Mouse (Mus musculus): ENCODE data around the gene Mrps21. TPM values are rescaled to one million over a fixed set of nuclear protein-coding genes. Genes with fewer than 3 reads are reported as not detected.
"Not testable (repeated sequence)": the region's sequence is repeated elsewhere in the genome, so short reads cannot be mapped to it uniquely, and the experiment has no call there.

Gene Mrps21
- 305 and 336 TPM in 2 replicates for polyA plus RNA-seq (2015; fragmentation: Nextera tagmentation; extraction: Ambion mirVana)

DNA sequence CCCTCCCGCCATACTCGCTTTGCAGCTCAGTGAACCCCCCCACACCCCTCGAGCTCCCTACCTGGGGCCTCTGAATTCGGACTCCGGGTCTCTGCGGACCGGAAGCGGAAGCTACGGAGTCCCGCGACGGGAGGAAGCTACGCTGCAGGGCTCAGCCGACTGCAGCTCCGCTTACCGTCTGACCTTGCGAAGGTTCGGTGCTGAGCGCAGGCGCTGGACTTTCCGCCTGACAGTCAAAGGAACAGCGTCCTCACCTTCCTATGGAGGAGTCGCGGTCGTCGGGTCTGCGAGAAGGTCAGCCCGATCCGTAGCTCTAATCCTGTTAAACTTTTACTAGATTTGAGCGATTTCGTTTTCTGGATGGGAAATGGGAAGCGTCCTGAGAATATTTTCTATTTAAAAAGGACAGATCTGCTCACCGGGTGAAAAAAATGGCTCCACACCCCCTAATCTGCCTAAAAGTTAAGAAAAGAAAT, at the start of gene Mrps21:
Gene Mrps21 (minus strand): TSS at position 128 of the 476 bp plus-strand sequence.
- ATAC-seq (ENCODE audit: borderline replicate concordance, extremely low read depth, low FRiP score, low TSS enrichment), result peak; percentile 96
- Histone ChIP-seq H3K27me3 (no peaks in the 10 kb centered on the region), H3K9me3 (no peaks in the 10 kb centered on the region), H3K4me3 (peak within 1 kb of the TSS; percentile 56), H3K36me3 (peaks cover 19% of the 10 kb centered on the region), H3K4me2 (peak within 1 kb of the TSS; percentile 60), H3K4me1 (peaks cover 8% of the 10 kb centered on the region), H3K27ac (peak within 1 kb of the TSS; percentile 85), H3K9ac (peak within 1 kb of the TSS; percentile 67)
- WGBS, result under 1% methylated on average over 33 of the region's 33 CpGs

DNA sequence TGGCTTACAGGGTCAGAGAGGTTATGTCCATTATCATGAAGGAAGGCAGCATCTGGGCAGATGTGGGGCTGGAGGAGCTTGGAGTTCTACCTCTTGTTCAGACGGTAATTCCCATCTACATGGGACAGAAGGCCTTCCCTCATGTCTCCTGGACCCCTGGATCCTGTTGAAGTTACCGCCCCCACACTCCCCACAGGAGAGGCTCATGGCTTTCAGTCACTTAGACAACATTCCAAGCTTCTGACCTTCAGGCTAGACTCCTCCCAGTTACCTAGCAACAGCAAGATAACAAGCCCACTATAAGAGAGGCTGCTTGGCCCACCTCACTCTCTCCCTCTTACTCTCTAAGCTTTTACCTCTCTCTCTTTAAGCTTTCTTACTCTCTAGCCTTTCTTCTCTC, 49.2 kb upstream of the Mrps21 start:
- H3K4me1 ChIP-seq; H3K27ac ChIP-seq; H3K36me3 ChIP-seq; H3K4me3 ChIP-seq; H3K4me2 ChIP-seq; H3K9me3 ChIP-seq; ATAC-seq (ENCODE audit: borderline replicate concordance, extremely low read depth, low FRiP score, low TSS enrichment); H3K27me3 ChIP-seq; H3K9ac ChIP-seq: not testable (repeated sequence)
- 47% methylated on average over 2 of the region's 2 CpGs for WGBS

GRCm38 (mm10) chr3:95916760-95917159, 45.4 kb upstream of the Mrps21 start:
- ATAC-seq (ENCODE audit: borderline replicate concordance, extremely low read depth, low FRiP score, low TSS enrichment), result no peak
- Histone ChIP-seq H3K4me2 (no peak overlapping the region), H3K36me3 (no peaks in the 10 kb centered on the region), H3K27ac (no peak overlapping the region), H3K4me1 (no peaks in the 10 kb centered on the region), H3K27me3 (no peaks in the 10 kb centered on the region), H3K4me3 (no peak overlapping the region), H3K9me3 (no peaks in the 10 kb centered on the region), H3K9ac (no peak overlapping the region)
- WGBS, result 68% methylated on average over 7 of the region's 7 CpGs

DNA sequence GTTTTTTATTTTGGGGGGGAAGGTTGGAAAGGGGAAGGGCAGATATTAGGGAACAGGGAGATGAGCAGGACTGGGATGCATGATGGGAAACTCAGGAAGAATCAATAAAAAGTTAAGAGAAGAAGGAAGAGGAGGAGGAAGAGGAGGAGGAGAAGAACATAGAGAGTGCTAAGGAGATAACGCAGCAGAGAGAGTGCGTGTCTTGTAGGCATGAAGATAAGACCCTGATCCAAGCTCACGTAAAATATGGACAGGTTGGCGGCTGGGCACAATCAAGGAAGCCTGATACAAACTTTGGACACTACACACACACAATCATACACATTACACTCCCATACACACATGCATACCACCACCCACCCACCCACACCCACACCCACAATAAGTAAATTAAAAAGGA, 43.4 kb upstream of the Mrps21 start:
- ATAC-seq (ENCODE audit: borderline replicate concordance, extremely low read depth, low FRiP score, low TSS enrichment), result no peak
- H3K9me3 ChIP-seq, result no peaks in the 10 kb centered on the region
- H3K9ac ChIP-seq, result no peak overlapping the region
- no peak overlapping the region for H3K27ac ChIP-seq
- H3K4me1 ChIP-seq, result no peaks in the 10 kb centered on the region
- no peak overlapping the region for H3K4me3 ChIP-seq
- WGBS, result 78% methylated on average over 4 of the region's 4 CpGs
- H3K27me3 ChIP-seq, result no peaks in the 10 kb centered on the region
- no peak overlapping the region for H3K4me2 ChIP-seq
- no peaks in the 10 kb centered on the region for H3K36me3 ChIP-seq

DNA sequence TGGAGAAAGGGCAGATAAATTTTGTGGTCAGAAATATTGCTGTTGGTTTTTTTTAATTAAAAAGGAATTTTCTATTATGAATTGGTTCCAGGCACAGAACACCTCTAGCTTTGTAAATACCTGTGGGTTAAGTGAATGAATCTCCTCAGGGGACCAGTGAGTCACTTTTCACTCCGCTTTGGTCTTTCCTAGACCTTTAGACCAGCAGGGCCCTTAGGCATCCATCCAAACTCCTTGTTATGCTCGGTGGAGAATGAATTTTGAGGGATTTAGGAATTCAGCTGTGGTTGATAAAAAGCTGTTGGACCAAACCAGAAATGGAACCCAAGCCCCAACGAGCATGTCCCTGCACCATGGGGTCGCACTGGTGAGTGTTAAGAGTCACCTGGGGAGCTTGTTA, 36.3 kb upstream of the Mrps21 start:
- Histone ChIP-seq H3K36me3 (no peaks in the 10 kb centered on the region), H3K4me1 (peaks cover 38% of the 10 kb centered on the region), H3K27me3 (peaks cover 20% of the 10 kb centered on the region), H3K9ac (no peak overlapping the region), H3K9me3 (no peaks in the 10 kb centered on the region), H3K4me3 (no peak overlapping the region), H3K27ac (no peak overlapping the region), H3K4me2 (no peak overlapping the region; the same call in 1 of the 2 replicates)
- WGBS, result 40% methylated on average over 4 of the region's 4 CpGs
- no peak for ATAC-seq (ENCODE audit: borderline replicate concordance, extremely low read depth, low FRiP score, low TSS enrichment)

DNA sequence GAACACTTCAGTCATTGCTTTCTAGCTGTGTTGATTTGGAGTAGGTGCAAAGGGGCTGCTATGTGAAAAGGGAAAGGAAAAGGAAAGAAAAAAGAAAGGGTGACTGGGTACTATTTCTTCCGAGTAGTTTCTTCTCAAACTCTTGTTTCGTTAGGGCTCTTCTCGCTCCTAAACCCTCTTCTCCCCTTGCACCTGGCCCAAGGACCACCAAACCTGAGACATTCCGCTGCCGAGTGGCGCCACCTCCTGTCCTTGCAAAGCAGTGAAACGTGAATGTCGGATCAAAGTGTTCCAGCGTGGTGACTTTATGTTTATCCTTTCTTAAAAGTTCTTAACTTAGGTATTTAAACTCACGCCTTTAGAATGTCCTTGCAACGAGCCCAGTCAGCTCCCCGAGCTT, 35.5 kb upstream of the Mrps21 start:
- Histone ChIP-seq H3K36me3 (no peaks in the 10 kb centered on the region), H3K27ac (no peak overlapping the region), H3K9ac (no peak overlapping the region; the same call in 1 of the 2 replicates), H3K4me3 (peak overlapping the region; percentile 33), H3K27me3 (peaks cover 20% of the 10 kb centered on the region), H3K4me2 (peak overlapping the region; percentile 66), H3K4me1 (peaks cover 41% of the 10 kb centered on the region), H3K9me3 (no peaks in the 10 kb centered on the region)
- ATAC-seq (ENCODE audit: borderline replicate concordance, extremely low read depth, low FRiP score, low TSS enrichment), result no peak
- under 1% methylated on average over 12 of the region's 12 CpGs for WGBS

GRCm38 (mm10) chr3:95905940-95906492, 34.7 kb upstream of the Mrps21 start:
- Histone ChIP-seq H3K4me1 (peaks cover 42% of the 10 kb centered on the region), H3K36me3 (no peaks in the 10 kb centered on the region), H3K4me2 (peak overlapping the region; percentile 66), H3K27me3 (peaks cover 20% of the 10 kb centered on the region), H3K9me3 (no peaks in the 10 kb centered on the region), H3K27ac (0 out of 2 replicates have a peak overlapping the region, but pooled peaks have one; percentile 53), H3K4me3 (peak overlapping the region; percentile 33), H3K9ac (no peak overlapping the region; the same call in 1 of the 2 replicates)
- WGBS, result under 1% methylated on average over 12 of the region's 12 CpGs
- no peak for ATAC-seq (ENCODE audit: borderline replicate concordance, extremely low read depth, low FRiP score, low TSS enrichment)

- Histone ChIP-seq H3K9ac (peak overlapping the region; percentile 8; the same call in 1 of the 2 replicates), H3K4me3 (peak overlapping the region; percentile 32), H3K27me3 (peaks cover 20% of the 10 kb centered on the region), H3K4me2 (peak overlapping the region; percentile 66), H3K9me3 (no peaks in the 10 kb centered on the region), H3K27ac (peak overlapping the region; percentile 53), H3K4me1 (peaks cover 42% of the 10 kb centered on the region), H3K36me3 (no peaks in the 10 kb centered on the region)
- under 1% methylated on average over 18 of the region's 18 CpGs for WGBS
- no peak for ATAC-seq (ENCODE audit: borderline replicate concordance, extremely low read depth, low FRiP score, low TSS enrichment)
Observed at GRCm38 (mm10) chr3:95905146-95905939, 34.0 kb upstream of the Mrps21 start.

GRCm38 (mm10) chr3:95904568-95904967, 33.2 kb upstream of the Mrps21 start, which contains the start of gene Car14:
Gene Car14, minus strand, starts transcription at chr3:95904691.
- ATAC-seq (ENCODE audit: borderline replicate concordance, extremely low read depth, low FRiP score, low TSS enrichment), result no peak
- WGBS, result under 1% methylated on average over 15 of the region's 15 CpGs
- Histone ChIP-seq H3K4me3 (peak within 1 kb of the TSS; percentile 32), H3K4me1 (peaks cover 42% of the 10 kb centered on the region), H3K9me3 (no peaks in the 10 kb centered on the region), H3K27me3 (peaks cover 20% of the 10 kb centered on the region), H3K27ac (peak within 1 kb of the TSS; percentile 53), H3K4me2 (peak within 1 kb of the TSS; percentile 66), H3K9ac (peak within 1 kb of the TSS; percentile 38), H3K36me3 (no peaks in the 10 kb centered on the region)

GRCm38 (mm10) chr3:95903753-95904502, 32.6 kb upstream of the Mrps21 start:
- H3K36me3 ChIP-seq, result no peaks in the 10 kb centered on the region
- H3K27me3 ChIP-seq, result peaks cover 20% of the 10 kb centered on the region
- peaks cover 42% of the 10 kb centered on the region for H3K4me1 ChIP-seq
- peak overlapping the region; percentile 53 for H3K27ac ChIP-seq
- peak overlapping the region; percentile 38; the same call in 1 of the 2 replicates for H3K9ac ChIP-seq
- 3% methylated on average over 15 of the region's 15 CpGs for WGBS
- peak; percentile 51; the same call in 1 of the 2 replicates for ATAC-seq (ENCODE audit: borderline replicate concordance, extremely low read depth, low FRiP score, low TSS enrichment)
- H3K9me3 ChIP-seq, result no peaks in the 10 kb centered on the region
- H3K4me3 ChIP-seq, result peak overlapping the region; percentile 32
- peak overlapping the region; percentile 66 for H3K4me2 ChIP-seq

DNA sequence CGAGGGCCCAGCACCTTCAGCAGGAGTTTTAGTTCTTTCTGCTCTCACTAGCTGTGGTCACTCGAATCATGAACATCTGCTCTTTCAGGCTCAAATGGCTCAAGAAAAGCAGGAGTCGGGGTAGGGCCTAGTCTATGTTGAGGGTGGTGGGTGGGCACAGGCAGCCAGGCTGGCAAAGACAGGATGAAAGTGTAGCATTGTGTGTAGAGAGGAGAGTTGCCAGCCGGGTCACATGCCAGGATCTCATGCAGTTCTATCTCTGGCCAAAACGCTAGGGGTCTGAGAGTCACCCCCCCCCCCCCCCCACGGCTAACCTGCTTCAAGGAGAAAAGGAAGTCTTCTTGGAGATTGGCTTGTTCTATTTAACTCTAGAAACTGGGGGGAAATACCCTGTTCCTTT, 31.3 kb upstream of the Mrps21 start:
- H3K27ac ChIP-seq, result no peak overlapping the region
- no peak overlapping the region; the same call in 1 of the 2 replicates for H3K4me2 ChIP-seq
- H3K9me3 ChIP-seq, result no peaks in the 10 kb centered on the region
- no peak overlapping the region for H3K4me3 ChIP-seq
- 20% methylated on average over 6 of the region's 6 CpGs for WGBS
- no peak overlapping the region for H3K9ac ChIP-seq
- no peak for ATAC-seq (ENCODE audit: borderline replicate concordance, extremely low read depth, low FRiP score, low TSS enrichment)
- H3K27me3 ChIP-seq, result peaks cover 20% of the 10 kb centered on the region
- peaks cover 4% of the 10 kb centered on the region for H3K36me3 ChIP-seq
- peaks cover 42% of the 10 kb centered on the region for H3K4me1 ChIP-seq

Measured in lung, embryonic 15.5 days (tissue).